Mouse (Mus musculus): Measurements from ENCODE around the gene 1700017D01Rik.

DNA sequence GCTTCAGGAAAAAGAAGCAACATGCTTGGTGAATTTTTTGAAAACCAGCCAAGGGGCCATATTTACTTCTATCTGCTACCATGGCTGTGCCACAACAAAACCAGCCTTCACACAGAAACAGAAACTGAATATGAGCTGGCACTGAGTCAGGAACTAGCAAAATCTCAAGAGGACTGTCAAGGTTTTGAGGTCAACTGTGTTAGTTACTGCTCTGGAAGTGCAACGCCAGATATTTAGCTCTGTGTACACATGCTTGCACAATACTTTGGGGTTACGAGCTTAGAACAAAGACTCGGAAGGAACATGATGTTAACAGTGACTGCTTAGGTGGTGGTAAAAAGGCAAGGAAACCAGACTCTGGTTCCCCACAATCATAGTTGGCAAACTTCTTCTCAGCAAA is 22.9 kb downstream of the 1700017D01Rik start:
- no peak for TF ChIP-seq POLR2A (IDR thresholded peaks at IDR 0.05; ENCODE audit: borderline replicate concordance, extremely low read depth, low read depth, low read length)
- TF ChIP-seq CTCF (IDR thresholded peaks at IDR 0.05; ENCODE audit: insufficient read depth, low read length) = no peak

All from lung, adult 2 months (tissue).